Mouse (Mus musculus) lung, postnatal 4 days (tissue): ENCODE data around the gene Spns3.

Experiments
- DNase-seq, 2 experiments: peaks; one replicate each; pipeline ENCODE4 v3.0.0; 2021

Gene Spns3

DNA sequence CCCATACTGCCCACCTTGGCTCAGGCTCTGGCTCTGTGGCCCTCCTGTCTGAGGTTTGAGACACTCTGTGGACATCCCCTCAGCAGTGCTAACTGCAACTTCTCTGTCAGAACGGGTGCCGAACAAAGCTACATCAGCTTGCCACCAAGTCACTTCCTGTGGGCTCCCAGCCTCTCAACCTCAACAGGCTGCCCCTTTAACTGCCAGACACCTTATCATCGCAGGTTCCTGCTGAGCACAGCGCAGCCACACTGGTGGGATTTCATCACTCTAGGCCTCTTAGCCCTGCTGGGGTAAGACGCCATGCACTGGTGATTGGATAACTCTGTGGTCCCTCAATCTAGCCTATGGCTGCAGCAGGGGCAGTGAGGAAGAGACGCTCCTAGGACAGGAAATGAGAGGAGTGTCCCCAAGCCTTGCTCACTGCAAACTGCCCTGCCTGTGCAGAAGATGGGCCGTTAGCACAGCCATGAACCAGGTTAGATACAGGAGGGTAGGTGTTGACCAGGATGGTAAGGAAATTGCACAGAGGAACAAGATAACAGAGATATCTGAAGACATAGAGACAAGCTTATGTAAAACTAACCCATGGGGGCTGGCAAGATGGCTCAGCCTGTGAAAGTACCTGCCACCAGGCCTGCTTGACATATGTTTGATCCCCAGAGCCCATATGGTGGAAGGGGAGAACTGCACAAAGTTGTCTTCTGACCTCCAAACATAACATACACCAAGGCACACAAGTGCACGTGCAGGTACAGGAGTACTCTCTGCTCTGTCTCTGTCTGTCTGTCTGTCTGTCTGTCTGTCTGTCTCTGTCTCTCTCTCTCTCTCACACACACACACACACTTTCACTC is at the start of gene Spns3:
Spns3 (minus strand) TSS at position 373 of the 855 bp plus-strand sequence.
- DNase-seq: no peak

DNA sequence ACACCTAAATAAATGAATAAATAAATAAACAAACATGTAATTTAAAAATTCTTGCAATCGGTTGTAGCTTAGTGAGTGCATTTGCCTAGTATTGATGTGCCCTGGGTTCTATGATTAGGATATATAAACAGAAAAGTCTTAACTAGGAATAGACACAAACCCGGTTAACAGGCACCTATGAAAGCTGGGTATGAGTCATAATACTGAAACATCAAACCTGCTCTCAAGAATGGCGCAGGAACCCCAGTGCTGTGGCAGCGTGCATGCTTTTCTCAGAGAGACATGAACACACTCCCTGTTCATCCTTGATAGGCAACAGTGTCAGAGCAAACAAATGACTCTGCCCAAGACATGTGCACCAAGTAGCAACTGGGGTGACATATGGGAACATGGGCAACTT is 47.5 kb upstream of the Spns3 start:
- DNase-seq: no peak

DNA sequence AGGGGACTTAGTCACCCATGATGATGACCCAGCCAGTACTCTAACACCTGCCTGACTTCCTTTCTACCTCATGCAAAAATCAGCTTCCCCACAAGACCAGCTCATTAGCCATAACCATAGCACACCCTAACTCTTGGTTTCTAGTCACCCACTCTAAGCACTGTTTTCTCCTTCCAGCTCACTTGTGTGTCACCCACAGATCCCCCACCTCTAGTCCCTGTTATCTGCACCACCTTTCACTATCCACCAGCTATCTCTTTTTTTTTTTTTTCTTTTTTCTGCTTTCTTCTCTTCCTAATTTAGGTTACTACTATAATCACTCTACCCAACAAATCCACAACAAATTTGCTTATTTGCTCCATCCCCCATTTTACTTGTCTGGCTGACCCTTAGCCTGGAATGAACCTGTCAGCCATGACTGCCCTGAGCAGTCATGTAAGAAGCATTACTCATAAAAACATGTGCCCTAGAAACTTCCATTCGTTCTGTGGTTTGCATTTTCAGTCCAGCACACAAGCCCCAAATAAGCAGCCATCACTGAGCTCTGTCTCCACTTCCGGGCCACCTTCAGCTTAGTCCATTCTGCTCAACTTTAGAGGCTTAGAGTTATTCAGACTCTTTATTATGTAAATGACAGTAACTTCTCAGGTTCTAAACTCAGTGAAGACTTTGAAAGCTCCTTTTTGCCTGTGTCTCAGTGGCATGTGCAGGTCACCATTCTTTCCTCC is 44.9 kb upstream of the Spns3 start:
- no peak for DNase-seq

DNA sequence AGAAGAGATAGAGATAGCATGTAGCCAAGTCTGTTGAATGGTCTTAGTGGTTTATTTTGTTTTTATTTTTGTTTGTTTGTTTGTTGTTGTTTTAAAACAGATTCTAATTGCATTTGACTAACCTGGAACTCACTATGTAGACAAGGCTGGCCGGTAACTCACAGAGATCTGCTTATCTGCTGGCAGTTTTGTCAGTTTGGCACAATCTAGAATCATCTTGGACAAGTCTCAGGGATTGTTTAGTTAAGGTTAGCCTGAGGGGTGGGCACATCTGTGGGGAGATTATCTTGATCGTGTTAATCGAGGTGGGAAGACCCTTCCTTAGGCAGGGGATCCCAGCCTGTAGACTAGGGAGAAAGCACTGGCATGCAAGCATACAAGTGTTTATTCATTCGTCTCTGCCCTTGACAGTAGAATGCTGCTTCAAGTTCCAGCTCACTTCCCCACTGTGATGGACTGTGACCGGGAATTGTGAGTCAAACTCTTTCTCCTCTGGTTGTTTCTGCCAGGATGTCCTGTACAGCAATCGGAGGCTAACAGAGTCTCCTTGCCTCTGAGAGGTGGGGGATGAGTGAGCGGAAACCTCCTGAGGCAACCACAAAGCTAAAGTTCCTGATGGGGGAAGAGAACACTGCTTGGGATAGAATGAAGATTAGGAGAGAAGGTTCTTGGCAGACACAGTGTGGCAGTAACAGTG is 37.4 kb upstream of the Spns3 start:
- peak; percentile 28 to 41 for DNase-seq

DNA sequence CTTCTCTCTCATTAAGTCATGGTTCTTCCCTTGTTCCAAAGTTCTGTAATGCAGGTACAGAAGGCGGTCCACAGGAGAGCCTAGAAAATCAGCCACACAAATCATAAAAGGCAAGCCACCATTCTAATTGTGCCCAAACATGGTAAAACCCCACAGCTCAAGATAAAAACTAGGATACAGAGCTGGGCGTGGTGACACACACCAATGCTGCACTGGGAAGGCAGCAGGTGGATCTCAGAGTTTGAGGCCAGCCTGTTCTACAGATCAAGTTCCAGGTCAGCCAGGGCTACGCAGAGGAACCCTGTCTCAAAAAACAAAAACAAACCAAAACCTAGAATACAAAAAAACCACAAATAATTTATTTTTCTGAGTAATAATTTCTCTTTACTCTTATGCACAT is 36.3 kb upstream of the Spns3 start:
- no peak for DNase-seq

DNA sequence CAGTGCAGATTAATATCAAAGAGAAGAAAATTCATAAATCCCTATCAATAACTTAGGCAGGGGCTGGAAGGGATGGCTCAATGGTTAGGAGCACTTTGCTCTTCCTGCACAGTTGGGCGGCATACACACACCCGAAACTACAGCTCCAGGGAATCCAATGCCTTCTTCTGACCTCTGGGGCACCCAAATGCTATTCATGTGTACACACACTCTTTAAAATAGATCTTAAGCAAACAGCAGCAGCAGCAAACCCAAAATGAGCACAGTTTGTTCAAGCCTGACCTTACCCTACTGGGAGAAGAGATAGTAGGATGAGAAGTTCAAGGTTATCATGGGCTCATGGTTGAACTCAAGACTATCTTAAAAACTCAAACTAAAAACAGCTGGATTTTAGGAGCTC is 32.8 kb upstream of the Spns3 start:
- no peak for DNase-seq

DNA sequence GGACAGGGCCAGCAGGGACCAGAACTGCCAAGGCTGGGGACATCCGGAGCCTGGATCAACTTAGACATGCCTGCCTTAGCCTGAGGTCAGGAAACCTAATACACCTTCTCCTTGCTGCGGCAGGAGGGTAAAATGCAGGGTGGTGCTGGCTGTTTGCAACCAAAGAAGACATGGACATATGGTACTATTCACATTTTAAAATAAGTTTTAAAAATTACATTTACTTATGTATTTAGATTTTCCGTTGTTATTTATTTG is 32.1 kb upstream of the Spns3 start:
- no peak for DNase-seq

DNA sequence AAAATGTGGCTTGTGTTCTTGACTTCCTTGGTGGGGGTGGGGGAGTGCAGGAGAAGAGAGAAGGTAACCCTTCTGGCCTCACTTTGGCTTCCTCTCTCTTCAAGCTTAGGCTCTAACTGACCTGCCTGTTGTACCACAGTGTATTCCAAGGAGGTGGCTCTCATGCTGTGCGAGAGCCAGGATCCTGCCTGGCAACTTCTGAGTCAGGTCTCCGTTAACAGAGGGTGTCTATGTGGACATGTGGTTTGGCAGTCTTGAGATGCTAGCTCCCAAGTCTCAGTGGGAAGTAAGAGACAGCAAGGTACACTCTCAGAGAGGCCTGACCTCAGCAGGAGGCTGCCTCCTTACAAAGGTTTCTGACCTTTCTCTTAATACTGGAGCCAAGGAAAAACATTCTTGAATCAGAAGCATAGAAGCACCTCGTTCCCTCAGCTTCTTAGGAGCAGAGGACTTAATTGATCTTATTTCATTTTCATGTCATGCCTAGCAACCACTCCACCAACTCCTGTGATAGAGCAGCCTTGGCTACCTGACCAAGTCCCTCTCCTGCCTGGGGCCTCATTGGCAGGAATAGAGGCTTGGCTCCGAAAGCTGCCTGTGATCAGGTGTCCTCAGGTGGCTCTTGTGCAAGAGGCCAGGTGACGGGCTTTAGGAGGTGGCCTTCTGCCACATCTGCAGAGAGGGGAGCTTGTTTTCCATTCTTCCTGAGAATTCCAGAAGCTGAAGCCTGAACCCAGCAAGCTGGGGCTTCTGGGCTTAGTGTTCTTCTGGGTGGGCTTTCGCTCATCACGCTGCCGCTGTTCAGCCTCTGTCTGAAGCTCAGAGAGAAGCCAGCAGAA is 31.5 kb upstream of the Spns3 start:
- peak; percentile 31 to 56 for DNase-seq

DNA sequence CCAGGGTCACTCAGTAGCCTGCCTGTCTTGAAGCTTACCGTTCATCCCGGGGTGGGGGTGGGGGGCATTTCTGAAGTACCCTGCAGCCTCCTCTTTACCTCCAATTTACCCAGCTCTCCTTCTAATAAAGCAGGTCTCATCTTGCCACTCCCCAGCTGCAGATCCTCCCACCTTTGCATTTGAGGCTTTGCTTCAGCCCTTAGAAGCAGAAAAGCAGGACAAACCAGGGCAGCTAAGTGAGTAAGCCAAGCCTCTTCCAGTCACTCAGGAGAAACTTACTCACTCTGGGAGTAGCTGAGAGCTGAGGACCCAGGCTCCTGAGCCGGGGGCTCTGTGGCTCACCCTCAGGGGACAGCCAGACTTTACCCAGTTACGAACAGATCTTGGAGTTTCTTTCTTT is 28.2 kb upstream of the Spns3 start:
- no peak for DNase-seq

DNA sequence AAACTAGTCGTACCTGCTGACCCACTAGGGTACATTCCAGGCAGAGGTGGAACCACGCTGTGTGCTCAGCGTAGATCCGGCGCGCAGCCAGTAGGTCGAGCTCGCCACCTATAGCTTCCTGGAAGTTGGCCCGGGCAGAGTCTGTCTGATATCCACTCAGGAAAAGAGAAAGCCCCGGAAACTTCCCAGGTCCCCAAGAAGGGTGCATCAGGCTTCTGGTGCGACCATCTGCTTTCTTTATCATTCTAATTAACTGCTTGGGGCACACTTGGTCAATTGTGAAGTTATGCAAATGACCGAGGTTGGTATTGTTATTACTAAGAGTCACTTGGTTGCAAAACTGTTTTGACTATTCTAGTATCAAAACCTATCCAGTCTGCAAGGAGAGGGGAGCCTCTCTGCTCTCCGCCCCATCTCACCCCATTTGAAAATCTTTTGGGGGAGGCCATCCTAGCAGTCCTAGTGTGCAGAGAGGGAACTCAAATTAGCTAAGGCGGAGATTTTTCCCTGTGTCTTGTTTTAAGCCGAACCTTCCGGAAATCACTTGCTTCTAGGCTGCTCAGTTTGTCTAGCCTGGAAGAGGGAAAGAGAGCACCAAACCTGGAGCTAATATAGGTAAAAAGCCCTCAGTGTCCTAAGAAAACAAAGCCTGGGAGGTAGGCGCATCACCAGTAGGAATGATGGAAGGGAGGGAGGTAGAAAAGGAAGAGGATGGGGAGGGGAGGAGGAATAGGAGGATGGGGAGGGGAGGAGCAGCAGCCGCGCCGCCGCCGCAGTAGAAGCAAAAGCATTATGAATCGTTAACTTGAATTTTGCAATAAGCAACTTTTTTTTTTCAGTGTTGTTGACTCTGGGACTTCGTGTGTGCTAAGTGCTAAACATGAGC is 26.4 kb upstream of the Spns3 start:
- DNase-seq: peak; percentile 36 to 47

DNA sequence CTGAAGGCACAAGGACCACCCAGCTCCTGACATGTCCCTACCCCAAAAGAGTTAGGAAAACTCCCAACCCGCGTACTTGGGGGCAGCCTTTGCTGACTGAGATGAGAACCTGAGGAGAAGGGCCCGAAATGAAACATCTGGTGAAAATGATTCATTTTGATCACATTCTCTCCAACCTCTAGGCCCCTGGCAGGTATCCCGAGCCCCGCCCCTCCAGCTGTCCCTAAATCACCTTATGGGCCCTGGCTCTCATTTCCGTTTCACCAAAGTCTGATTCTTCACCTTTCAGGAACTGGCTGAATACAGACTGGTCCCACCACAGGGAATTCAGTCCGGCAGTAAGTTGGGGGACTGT is 25.8 kb upstream of the Spns3 start:
- DNase-seq: no peak

DNA sequence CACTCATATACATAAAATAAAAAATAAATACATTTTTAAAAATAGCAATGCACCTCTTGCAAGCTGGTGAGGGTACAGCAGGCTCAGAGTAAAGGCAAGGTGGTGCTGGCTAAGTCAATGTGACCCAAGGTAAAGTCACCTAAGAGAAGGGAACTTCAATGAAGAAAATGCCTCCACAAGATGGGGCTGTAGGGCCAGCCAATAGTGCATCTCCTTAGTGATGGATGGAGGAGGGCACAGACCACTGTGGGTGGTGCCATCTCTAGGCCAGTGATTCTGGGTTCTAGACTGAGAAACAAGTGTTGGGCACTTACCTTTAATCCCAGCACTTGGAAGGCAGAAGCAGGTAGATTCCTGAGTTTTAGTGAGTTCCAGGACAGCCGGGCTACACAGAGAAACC is 23.5 kb upstream of the Spns3 start:
- DNase-seq: peak in 1 of 2 experiments; percentile 55

DNA sequence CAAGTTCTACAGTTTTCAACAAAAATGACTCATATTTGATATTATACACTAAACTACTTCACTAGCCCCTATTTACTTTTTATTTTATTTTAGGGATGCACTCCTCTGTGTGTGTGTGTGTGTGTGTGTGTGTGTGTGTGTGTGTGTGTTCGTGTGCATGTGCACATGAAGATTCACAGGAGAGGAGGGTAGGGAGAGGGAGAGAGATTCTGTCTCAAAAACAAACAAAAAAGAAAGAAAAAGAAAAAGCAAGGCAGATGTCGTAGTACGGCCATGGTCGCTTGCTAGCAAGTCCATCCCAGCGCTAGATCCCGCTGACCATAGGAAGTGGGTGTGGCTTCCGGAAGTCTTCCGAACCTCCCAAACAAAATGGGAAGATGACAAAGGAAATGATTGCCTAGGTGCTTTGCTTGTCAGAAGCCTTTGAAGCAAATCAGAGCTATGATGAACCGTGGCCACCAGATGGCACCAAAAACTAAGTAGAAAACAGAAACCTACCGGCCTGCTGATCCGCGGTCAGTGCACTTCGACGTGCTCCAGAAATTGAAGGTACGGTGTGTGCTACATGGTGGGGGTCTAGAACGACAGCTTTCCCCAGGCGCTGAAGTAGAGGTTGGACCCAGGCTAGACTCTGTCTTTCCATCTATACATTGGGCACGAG is 20.1 kb upstream of the Spns3 start:
- DNase-seq: peak; percentile 70 to 88

DNA sequence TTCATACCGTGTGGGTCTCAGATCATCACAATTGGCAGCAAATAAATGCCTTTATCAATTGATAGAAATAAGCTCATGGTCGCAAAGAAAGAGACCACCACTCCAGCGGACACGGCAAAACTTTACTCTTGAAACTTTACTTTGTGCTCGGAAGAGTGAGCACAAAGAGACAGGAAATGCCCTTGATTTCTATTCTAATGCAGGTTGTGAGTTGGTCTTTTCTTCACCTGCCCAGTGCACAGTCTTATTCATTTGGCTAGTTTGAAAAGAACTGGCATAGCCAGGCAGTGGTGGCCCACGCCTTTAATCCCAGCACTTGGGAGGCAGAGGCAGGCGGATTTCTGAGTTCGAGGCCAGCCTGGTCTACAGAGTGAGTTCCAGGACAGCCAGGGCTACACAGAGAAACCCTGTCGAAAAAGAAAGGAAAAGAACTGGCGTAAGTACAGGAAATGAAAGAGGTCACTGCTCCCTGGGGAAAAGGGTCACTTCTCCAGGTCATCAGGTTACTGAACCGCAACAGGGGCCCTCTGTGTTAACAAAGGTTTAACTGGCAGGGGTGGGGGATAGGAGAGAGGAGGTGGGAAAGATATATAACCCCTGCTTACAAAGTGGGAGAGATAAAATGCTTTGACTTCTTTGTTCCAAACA is 19.5 kb upstream of the Spns3 start:
- DNase-seq: no peak

DNA sequence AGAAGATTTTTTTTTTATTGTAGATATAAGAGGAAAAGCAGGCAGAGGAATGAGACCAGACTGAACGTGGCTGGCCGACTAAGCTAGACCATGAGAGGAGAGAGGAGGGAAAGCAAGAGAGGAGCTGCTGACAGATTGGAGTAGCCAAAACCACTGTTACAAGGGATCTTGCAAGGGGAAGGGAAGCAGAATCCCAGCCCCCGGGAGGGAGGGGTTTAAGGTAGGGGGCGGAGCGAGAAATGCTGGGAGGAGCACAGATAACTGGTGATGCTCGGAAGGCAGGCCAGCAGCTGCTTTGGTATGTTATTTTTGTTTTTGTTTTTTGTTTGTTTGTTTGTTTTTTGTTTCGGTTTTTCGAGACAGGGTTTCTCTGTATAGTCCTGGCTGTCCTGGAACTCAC is 18.7 kb upstream of the Spns3 start:
- DNase-seq: peak; percentile 44 to 54

DNA sequence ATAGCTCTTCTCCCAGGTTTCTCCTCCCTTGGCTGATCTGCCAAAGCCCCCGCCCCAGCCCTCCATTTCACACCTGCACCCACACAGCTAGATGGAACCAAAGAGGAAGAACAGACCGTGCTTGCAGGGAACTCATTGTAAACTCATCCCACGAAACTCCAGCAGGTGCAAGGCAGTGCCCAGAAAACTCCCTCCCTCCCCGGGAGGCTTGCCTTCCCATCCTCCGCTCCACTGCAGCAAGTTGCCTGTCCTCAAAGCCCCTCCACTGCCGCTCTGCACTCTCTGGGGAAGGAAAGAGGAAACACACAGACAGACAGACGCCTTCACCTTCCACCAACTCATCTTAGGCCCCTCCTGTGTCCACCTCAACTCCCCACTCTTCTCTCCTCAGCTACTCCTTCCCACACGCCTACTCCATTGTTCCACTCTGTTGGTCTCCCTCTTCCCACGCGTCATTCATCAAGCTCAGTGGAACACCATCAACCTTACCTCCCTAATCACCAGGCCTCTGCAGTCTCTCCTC is 16.6 kb upstream of the Spns3 start:
- no peak for DNase-seq

DNA sequence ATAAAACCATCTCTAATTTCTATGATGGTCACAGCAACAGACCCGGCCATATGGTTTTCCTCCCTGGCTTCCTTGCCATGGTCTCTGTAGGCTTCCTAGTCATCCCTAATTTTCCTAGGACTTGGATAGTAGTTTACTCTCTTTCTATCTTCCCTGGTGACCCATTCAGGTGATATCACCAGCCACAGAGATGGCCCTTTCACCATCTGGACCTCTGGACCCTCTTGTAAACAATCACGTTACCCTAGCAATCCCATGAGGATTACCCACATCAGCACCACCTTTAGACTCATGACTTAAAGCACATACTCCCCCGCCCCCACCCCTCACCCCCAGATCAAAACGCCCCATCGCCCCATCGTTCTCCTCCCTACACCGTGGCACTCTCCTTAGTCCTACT is 16.0 kb upstream of the Spns3 start:
- DNase-seq: no peak

DNA sequence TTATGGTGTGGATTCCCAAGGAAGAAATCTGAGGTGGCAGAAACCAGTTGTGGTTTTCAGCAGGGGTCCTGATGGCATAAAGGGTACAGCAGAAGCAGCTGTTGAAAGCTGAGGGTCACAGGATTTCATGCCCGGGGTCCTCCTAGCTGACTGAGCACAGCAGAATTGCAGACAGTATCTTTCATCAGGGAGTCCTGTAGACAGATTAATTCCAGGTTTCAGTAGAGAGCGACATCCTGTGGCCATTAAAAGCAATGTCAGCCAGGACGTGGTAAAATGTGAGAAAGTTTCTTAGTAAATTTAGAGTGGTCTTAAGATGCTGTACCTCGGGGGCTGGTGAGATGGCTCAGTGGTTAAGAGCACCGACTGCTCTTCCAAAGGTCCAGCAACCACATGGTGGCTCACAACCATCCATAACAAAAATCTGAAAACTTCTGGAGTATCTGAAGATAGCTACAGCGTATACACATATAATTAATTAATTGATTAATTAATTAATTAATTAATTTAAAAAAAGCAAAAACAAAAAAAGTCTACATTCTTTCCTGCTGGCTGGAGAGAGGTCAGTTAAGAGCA is 14.0 kb upstream of the Spns3 start:
- peak in 1 of 2 experiments; percentile 49 for DNase-seq

DNA sequence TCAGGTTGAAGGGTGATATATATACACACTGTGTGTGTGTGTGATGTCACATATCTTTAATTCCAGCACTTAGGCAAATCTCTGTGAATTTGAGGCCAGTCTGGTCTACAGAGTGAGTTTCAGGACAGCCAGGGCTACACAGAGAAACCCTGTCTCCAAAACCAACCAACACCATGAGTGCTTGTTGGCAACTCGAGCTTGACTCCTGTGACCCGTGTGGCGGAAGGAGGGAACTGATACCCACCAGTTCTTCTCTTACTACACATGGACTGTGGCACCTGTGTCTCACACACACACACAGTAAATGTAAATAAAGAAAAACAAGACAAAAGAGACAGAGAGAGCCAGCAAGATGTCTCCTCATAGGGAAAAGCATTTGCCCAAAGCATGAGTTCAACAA is 10.4 kb upstream of the Spns3 start:
- no peak for DNase-seq

DNA sequence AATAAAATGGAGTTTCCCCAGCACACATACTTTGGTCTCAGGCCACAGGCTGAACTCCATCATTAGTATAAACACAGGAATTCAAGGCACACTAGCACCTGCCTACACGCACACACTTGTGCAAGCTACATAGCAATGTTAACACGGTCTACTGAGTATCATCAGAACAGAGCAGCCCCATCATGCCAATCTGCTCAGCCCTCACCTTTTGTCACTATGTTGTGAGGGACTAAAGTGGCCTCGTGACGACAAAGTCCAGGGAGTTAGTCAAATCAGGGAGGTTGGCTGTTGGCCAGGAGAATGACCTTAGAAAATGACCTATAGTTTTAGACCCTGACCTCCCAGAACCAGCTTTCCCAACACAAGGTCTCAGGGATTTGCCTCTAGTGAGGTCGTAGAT is 7.8 kb upstream of the Spns3 start:
- no peak for DNase-seq
